Mouse (Mus musculus) liver, embryonic 14.5 days (tissue): ENCODE measurements around the gene Tppp. TPM values are rescaled to one million over a fixed set of nuclear protein-coding genes. Genes with fewer than 3 reads are reported as not detected.
"Not testable (repeated sequence)": the region's sequence is repeated elsewhere in the genome, so short reads cannot be mapped to it uniquely, and the experiment has no call there.

Experiments used
- ATAC-seq: fragments of 200-750 bp; cut with Nextera tagmentation; 2 replicates; pipeline ENCODE4 v1.8.0; 2017; ENCODE audit warnings: moderate number of reproducible peaks, mild to moderate bottlenecking, moderate library complexity; ENCODE audit not compliant: insufficient read depth
- DNase-seq, 3 experiments: peaks; one replicate each; pipeline ENCODE4 v3.0.0-alpha.2; 2012 to 2013; ENCODE audit warnings: low read depth in 3 of 3, low spot score in 3 of 3
- H3K27ac ChIP-seq: fragments of 300-500 bp; sonication (generic); 2 replicates; pipeline ENCODE4 v1.5.1; 2014; ENCODE audit warnings: moderate library complexity, mild to moderate bottlenecking, control low read depth, inconsistent platforms
- H3K27me3 ChIP-seq: fragments of 300-500 bp; sonication (generic); 2 replicates; pipeline ENCODE4 v1.6.1; 2014; ENCODE audit warnings: mild to moderate bottlenecking, low read length, moderate library complexity; ENCODE audit not compliant: control insufficient read depth, insufficient read depth
- H3K36me3 ChIP-seq: fragments of 300-500 bp; sonication (generic); replicated peaks from 2 replicates; pipeline ENCODE4 v1.6.1; 2014; ENCODE audit warnings: low read depth; ENCODE audit not compliant: control insufficient read depth, insufficient read depth
- H3K4me1 ChIP-seq, 2 experiments: fragments of 200-500 bp in 1 of 2; fragments of 300-500 bp in 1 of 2; sonication (generic) in 1 of 2; replicated peaks; 2 replicates each; pipeline ENCODE4 v1.6.1; 2012 to 2014; ENCODE audit warnings: antibody characterized with exemption in 1 of 2, inconsistent platforms in 1 of 2, low read length in 1 of 2; ENCODE audit not compliant: control insufficient read depth in 2 of 2, insufficient read depth in 2 of 2
- H3K4me2 ChIP-seq: fragments of 300-500 bp; sonication (generic); 2 replicates; pipeline ENCODE4 v1.6.1; 2014; ENCODE audit warnings: low read depth, mild to moderate bottlenecking, control low read depth, moderate library complexity
- H3K4me3 ChIP-seq, 2 experiments: fragments of 200-500 bp in 1 of 2; fragments of 300-500 bp in 1 of 2; sonication (generic) in 1 of 2; 2 replicates each; pipeline ENCODE4 v1.5.1; 2012 to 2014; ENCODE audit warnings: low read depth in 2 of 2, low read length in 2 of 2, mild to moderate bottlenecking in 2 of 2, control low read depth in 1 of 2, inconsistent platforms in 1 of 2, moderate library complexity in 1 of 2; ENCODE audit not compliant: insufficient read depth in 1 of 2
- H3K9ac ChIP-seq: fragments of 300-500 bp; sonication (generic); replicated peaks from 2 replicates; pipeline ENCODE4 v1.6.1; 2014; ENCODE audit warnings: mild to moderate bottlenecking, control low read depth, moderate library complexity
- H3K9me3 ChIP-seq: fragments of 300-500 bp; sonication (generic); 2 replicates; pipeline ENCODE4 v1.6.1; 2016; ENCODE audit warnings: low read length, mixed read lengths; ENCODE audit not compliant: control insufficient read depth
- CTCF ChIP-seq: IDR thresholded peaks from 2 replicates; pipeline ENCODE4 v1.5.1; 2016; ENCODE audit warnings: antibody characterized with exemption, low read depth, control low read depth
- EP300 ChIP-seq: IDR thresholded peaks from 2 replicates; pipeline ENCODE4 v1.6.1; 2016; ENCODE audit warnings: antibody characterized with exemption, low read depth
- WGBS: fragments of 180-500 bp; shearing (Covaris S2); extraction: QIAGEN DNeasy Blood & Tissue Kit; methylation state at CpG from one replicate; pipeline ENCODE4 v1.1.7; 2014; ENCODE audit not compliant: insufficient replicate concordance; 5-methylcytosine and 5-hydroxymethylcytosine counted together
- polyA plus RNA-seq, 2 experiments: library from polyadenylated mRNA; depleted of rRNA in 1 of 2; stranded (reverse) in 1 of 2; unstranded in 1 of 2; fragments of >200 nt; fragmentation: Nextera tagmentation in 1 of 2; extraction: Ambion mirVana in 1 of 2; gene quantifications; 2 replicates each; pipeline versions ENCODE4 v1.2.1 to v1.2.3; 2012 to 2014

Tppp gene
- polyA plus RNA-seq, 2 experiments: 0.08 to 0.29 TPM

DNA sequence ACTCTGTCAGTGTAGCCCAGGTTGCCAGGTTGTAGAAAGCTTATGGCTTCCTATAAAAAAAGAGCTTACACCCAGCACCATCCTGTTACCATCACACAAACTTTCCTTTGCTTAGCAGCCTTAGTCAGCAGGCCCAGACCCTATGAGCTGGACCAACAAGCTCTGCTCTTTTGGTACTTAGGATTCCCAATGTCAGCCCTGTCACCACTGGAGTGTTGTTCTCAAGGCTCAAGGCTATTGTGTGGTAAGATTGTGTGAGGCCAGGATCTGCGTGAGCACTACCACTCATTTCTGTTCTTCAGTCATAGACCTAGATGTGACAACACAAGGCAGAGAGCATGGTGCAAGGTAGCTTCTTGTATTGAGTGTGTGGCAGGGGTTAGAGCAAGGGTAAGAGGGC is 57.4 kb downstream of the Tppp start:
- no peak overlapping the region for H3K9ac ChIP-seq
- no peaks in the 10 kb centered on the region for H3K36me3 ChIP-seq
- no peak for ATAC-seq
- no peak overlapping the region for H3K4me3 ChIP-seq
- H3K27ac ChIP-seq: no peak overlapping the region
- no peak for DNase-seq
- H3K27me3 ChIP-seq: no peaks in the 10 kb centered on the region
- no peak overlapping the region for H3K4me2 ChIP-seq
- WGBS: 75% methylated on average over 1 of the region's 1 CpGs
- H3K9me3 ChIP-seq: no peaks in the 10 kb centered on the region
- TF ChIP-seq CTCF: no peak
- TF ChIP-seq EP300: no peak
- H3K4me1 ChIP-seq: peaks cover 14 to 31% of the 10 kb centered on the region in 2 experiments

DNA sequence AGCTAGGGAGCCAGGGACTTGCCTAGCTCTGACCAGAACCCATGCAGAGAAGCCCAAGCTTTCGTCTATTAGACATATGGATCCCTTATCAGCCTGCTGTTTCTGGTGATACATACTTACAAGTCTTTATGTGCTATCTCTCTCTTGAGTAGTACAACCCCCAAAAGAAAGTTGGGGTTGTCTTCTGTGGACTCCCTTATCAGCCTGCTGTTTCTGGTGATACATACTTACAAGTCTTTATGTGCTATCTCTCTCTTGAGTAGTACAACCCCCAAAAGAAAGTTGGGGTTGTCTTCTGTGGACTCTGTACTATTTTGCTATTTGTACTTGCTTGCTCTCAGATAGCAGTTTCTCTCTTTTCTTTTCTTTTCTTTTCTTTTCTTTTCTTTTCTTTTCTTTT is 62.0 kb downstream of the Tppp start:
- not testable (repeated sequence) for DNase-seq, H3K27me3 ChIP-seq, H3K9ac ChIP-seq, H3K4me3 ChIP-seq, H3K36me3 ChIP-seq, H3K9me3 ChIP-seq
- 14% methylated on average over 1 of the region's 1 CpGs for WGBS
- peak overlapping the region; percentile 10; the same call in 1 of the 2 replicates for H3K27ac ChIP-seq
- peak; percentile 91 for ATAC-seq
- peak; percentile 64 for TF ChIP-seq EP300
- peak overlapping the region; percentile 13; the same call in 1 of the 2 replicates for H3K4me2 ChIP-seq
- H3K4me1 ChIP-seq: peaks cover 18 to 28% of the 10 kb centered on the region in 2 experiments

DNA sequence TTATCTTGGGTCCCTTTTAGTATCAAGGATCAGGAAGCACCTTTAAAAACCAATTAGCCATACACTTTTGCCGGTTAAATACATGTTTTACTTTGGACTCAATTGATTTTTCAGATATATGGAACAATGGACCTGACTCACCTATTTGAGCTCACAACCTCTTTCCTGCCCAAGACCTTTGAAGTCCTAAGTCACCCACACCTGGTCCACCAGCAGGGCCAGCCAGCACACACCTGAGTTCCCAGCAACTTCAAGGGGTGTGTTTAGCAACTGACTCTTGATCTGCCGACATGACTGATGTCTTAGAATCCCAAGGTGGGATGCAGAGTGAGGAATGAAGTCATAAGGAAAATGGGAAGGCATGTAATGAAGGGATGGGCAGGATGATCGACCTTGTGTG is 62.5 kb downstream of the Tppp start:
- peak overlapping the region; percentile 26 for H3K4me2 ChIP-seq
- H3K4me1 ChIP-seq: peaks cover 13 to 24% of the 10 kb centered on the region in 2 experiments
- no peaks in the 10 kb centered on the region for H3K9me3 ChIP-seq
- ATAC-seq (no peak), DNase-seq (no peak)
- H3K4me3 ChIP-seq: no peak overlapping the region
- peak overlapping the region; percentile 47; the same call in 1 of the 2 replicates for H3K27ac ChIP-seq
- TF ChIP-seq CTCF (no peak), EP300 (no peak)
- no peaks in the 10 kb centered on the region for H3K36me3 ChIP-seq
- 47% methylated on average over 3 of the region's 3 CpGs for WGBS
- no peak overlapping the region for H3K9ac ChIP-seq
- H3K27me3 ChIP-seq: no peaks in the 10 kb centered on the region

DNA sequence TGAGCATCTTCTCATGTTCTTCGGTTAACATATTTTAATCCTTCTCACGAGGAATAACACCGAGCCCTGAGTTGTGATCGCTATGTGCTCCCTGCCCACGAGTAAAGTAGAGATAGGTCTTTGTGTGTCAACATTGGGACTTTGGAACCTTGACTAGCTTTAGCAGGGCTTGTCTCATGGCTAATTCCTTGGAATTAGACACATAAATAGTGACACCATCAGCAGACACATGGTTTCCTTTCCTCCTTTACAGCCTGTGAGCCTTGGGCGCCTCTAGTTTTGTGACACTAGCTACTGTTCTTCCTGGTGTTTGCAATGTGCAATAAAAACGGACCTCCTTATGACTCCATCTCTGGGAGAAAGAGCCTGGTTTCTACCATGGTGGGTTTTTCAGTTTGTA is 64.2 kb downstream of the Tppp start:
- H3K4me3 ChIP-seq: no peak overlapping the region
- peaks cover 11 to 23% of the 10 kb centered on the region in 2 experiments for H3K4me1 ChIP-seq
- no peaks in the 10 kb centered on the region for H3K9me3 ChIP-seq
- no peak for ATAC-seq
- WGBS: 76% methylated on average over 7 of the region's 7 CpGs
- H3K4me2 ChIP-seq: no peak overlapping the region
- no peak for TF ChIP-seq CTCF
- no peak for TF ChIP-seq EP300
- DNase-seq: no peak
- no peak overlapping the region for H3K27ac ChIP-seq
- H3K36me3 ChIP-seq: no peaks in the 10 kb centered on the region
- no peak overlapping the region for H3K9ac ChIP-seq
- H3K27me3 ChIP-seq: no peaks in the 10 kb centered on the region; the same call in 1 of the 2 replicates

Other genes with a start within 250 kb of the Tppp start
- 0.09 and 0.19 TPM in 2 replicates for gene Nkd2, start 161.8 kb upstream of the Tppp start, polyA plus RNA-seq (2012; rRNA removed)
- 0.09 and 0.15 TPM in 2 replicates for gene Nkd2, start 161.8 kb upstream of the Tppp start, polyA plus RNA-seq (2014; fragmentation: Nextera tagmentation; extraction: Ambion mirVana)
- 6.9 and 11.5 TPM in 2 replicates for gene Trip13, start 71.6 kb upstream of the Tppp start, polyA plus RNA-seq (2012; rRNA removed)
- 21.9 TPM in 2 replicates for gene Trip13, start 71.6 kb upstream of the Tppp start, polyA plus RNA-seq (2014; fragmentation: Nextera tagmentation; extraction: Ambion mirVana)
- 14.4 and 16.7 TPM in 2 replicates for gene Brd9, start 71.6 kb upstream of the Tppp start, polyA plus RNA-seq (2012; rRNA removed)
- gene Brd9, start 71.6 kb upstream of the Tppp start, polyA plus RNA-seq (2014; fragmentation: Nextera tagmentation; extraction: Ambion mirVana): 10.6 and 15.9 TPM in 2 replicates
- gene Zdhhc11, start 45.6 kb upstream of the Tppp start, polyA plus RNA-seq (2012; rRNA removed): not detected in 2 replicates
- gene Zdhhc11, start 45.6 kb upstream of the Tppp start, polyA plus RNA-seq (2014; fragmentation: Nextera tagmentation; extraction: Ambion mirVana): not detected in 2 replicates
- 5.2 and 5.5 TPM in 2 replicates for gene Cep72, start 52.9 kb downstream of the Tppp start, polyA plus RNA-seq (2012; rRNA removed)
- 8.5 and 8.6 TPM in 2 replicates for gene Cep72, start 52.9 kb downstream of the Tppp start, polyA plus RNA-seq (2014; fragmentation: Nextera tagmentation; extraction: Ambion mirVana)
- not detected in 2 replicates for gene Slc9a3, start 112.0 kb downstream of the Tppp start, polyA plus RNA-seq (2012; rRNA removed)
- not detected in 2 replicates for gene Slc9a3, start 112.0 kb downstream of the Tppp start, polyA plus RNA-seq (2014; fragmentation: Nextera tagmentation; extraction: Ambion mirVana)
- gene Exoc3, start 199.3 kb downstream of the Tppp start, polyA plus RNA-seq (2012; rRNA removed): 8.7 and 10.4 TPM in 2 replicates
- gene Exoc3, start 199.3 kb downstream of the Tppp start, polyA plus RNA-seq (2014; fragmentation: Nextera tagmentation; extraction: Ambion mirVana): 31.0 and 32.9 TPM in 2 replicates